Mouse (Mus musculus) small intestine, adult 2 months (tissue): ENCODE results near the gene Olfr228.

Experiments
- CTCF ChIP-seq: fragments of 200-500 bp; IDR thresholded peaks from 2 replicates; pipeline ENCODE4 v1.5.1; 2012; ENCODE audit warnings: low read depth, mild to moderate bottlenecking, control low read depth, inconsistent platforms, low read length, moderate library complexity, mixed read lengths; ENCODE audit not compliant: insufficient replicate concordance, insufficient read length; ENCODE audit errors: extremely low read depth
- POLR2A ChIP-seq: fragments of 200-500 bp; IDR thresholded peaks from 2 replicates; pipeline ENCODE4 v1.6.1; 2012; ENCODE audit warnings: low read depth, mild to moderate bottlenecking, control low read depth, inconsistent platforms, low read length, moderate library complexity

GRCm38 (mm10) chr2:86487286-86487685 lies at the start of gene Olfr228:
- TF ChIP-seq CTCF (no peak), POLR2A (no peak)
